Mouse (Mus musculus): ENCODE data around the gene Akirin1.

Gene Akirin1

GRCm38 (mm10) chr4:123718434-123718780 lies 31.7 kb downstream of the Akirin1 start:
- DNase-seq (ENCODE audit: low spot score in 2 of 2) = no peak

GRCm38 (mm10) chr4:123717574-123718433 lies 32.3 kb downstream of the Akirin1 start, which contains the start of gene Ndufs5:
Gene Ndufs5, minus strand, starts transcription at chr4:123718202.
- peak; percentile 92 to 96 for DNase-seq (ENCODE audit: low spot score in 2 of 2)

- DNase-seq (ENCODE audit: low spot score in 2 of 2) = no peak
Measured at GRCm38 (mm10) chr4:123712431-123712830, 37.7 kb downstream of the Akirin1 start.

GRCm38 (mm10) chr4:123707340-123707739 lies 42.8 kb downstream of the Akirin1 start:
- DNase-seq (ENCODE audit: low spot score in 2 of 2) = no peak

- DNase-seq (ENCODE audit: low spot score in 2 of 2) = no peak
Measured at GRCm38 (mm10) chr4:123705340-123705739, 44.8 kb downstream of the Akirin1 start.

GRCm38 (mm10) chr4:123693384-123693783 lies 56.8 kb downstream of the Akirin1 start:
- no peak for DNase-seq (ENCODE audit: low spot score in 2 of 2)

- DNase-seq (ENCODE audit: low spot score in 2 of 2) = no peak
Measured at GRCm38 (mm10) chr4:123692071-123692470, 58.1 kb downstream of the Akirin1 start.

- no peak for DNase-seq (ENCODE audit: low spot score in 2 of 2)
Measured at GRCm38 (mm10) chr4:123690311-123690710, 59.8 kb downstream of the Akirin1 start.

GRCm38 (mm10) chr4:123687025-123687781 lies 62.9 kb downstream of the Akirin1 start:
- peak in 1 of 2 experiments; percentile 44 for DNase-seq (ENCODE audit: low spot score in 2 of 2)

GRCm38 (mm10) chr4:123686368-123687024 lies 63.6 kb downstream of the Akirin1 start:
- DNase-seq (ENCODE audit: low spot score in 2 of 2) = no peak

- DNase-seq (ENCODE audit: low spot score in 2 of 2) = no peak
Measured at GRCm38 (mm10) chr4:123685506-123686242, 64.5 kb downstream of the Akirin1 start.

GRCm38 (mm10) chr4:123685046-123685445 lies 65.1 kb downstream of the Akirin1 start:
- DNase-seq (ENCODE audit: low spot score in 2 of 2) = no peak
